Comparison of ENCODE assay signal across 21 mouse cellular contexts in genomic region chr14:22754633-22755032, GRCm38 (mm10).
"Had no signal": no experiment of that assay in that cellular context is flagged by ENCODE, and none has a peak within 500 bp of the region (broad histone marks: within the 10 kb centered on the region; RNA-seq: fewer than 3 reads in every experiment).

No protein-coding gene starts in this region.

- H3K9me3 ChIP-seq: heart, embryonic 10.5 days; heart, embryonic 12.5 days; hindbrain, embryonic 13.5 days; hindbrain, embryonic 15.5 days; limb, embryonic 10.5 days; limb, embryonic 12.5 days; liver, embryonic 13.5 days had no signal

- H3K36me3 ChIP-seq: heart, embryonic 10.5 days; heart, embryonic 12.5 days; hindbrain, embryonic 13.5 days; hindbrain, embryonic 15.5 days; limb, embryonic 10.5 days; limb, embryonic 12.5 days; liver, embryonic 13.5 days had no signal

- DNase-seq: gastrocnemius, adult 2 months; gastrocnemius, postnatal 10 days; gastrocnemius, postnatal 25 days; heart, postnatal 10 days; heart, postnatal 4 days; kidney, adult 18-20 months; kidney, adult 8-10 months; kidney, postnatal 14 days; kidney, postnatal 36 days; layer of hippocampus, adult 9-11 months; layer of hippocampus, postnatal 36 days; liver; liver, embryonic 13.5 days had no signal

- H3K4me1 ChIP-seq: hindbrain, embryonic 13.5 days; hindbrain, embryonic 15.5 days had no signal

- H3K4me3 ChIP-seq: gastrocnemius, adult 2 months; heart, embryonic 10.5 days; heart, embryonic 12.5 days; hindbrain, embryonic 13.5 days; hindbrain, embryonic 15.5 days; limb, embryonic 10.5 days; limb, embryonic 12.5 days; liver, embryonic 13.5 days had no signal

- ATAC-seq: hindbrain, postnatal 0 days; intestine, embryonic 16.5 days had no signal

- H3K27me3 ChIP-seq: heart, embryonic 12.5 days; hindbrain, embryonic 15.5 days; limb, embryonic 12.5 days; liver, embryonic 13.5 days had no signal
